Mouse (Mus musculus) embryonic facial prominence, embryonic 14.5 days (tissue): Measurements from ENCODE around the gene Prkn. TPM values are rescaled to one million over a fixed set of nuclear protein-coding genes. Genes with fewer than 3 reads are reported as not detected.
A peak's percentile ranks its signal among the peaks of the same experiment; 100 is the strongest.

Source experiments
- ATAC-seq: fragments of 200-750 bp; cut with Nextera tagmentation; 2 replicates; pipeline ENCODE4 v1.8.0; 2017; ENCODE audit warnings: low read depth, moderate number of reproducible peaks, moderate TSS enrichment
- DNase-seq: peaks from one replicate; pipeline ENCODE4 v3.0.0-alpha.2; 2015; ENCODE audit warnings: low spot score
- H3K27ac ChIP-seq: fragments of 300-500 bp; sonication (generic); replicated peaks from 2 replicates; pipeline ENCODE4 v1.5.1; 2014; ENCODE audit warnings: low read depth, mild to moderate bottlenecking, low read length, moderate library complexity
- H3K27me3 ChIP-seq: fragments of 300-500 bp; sonication (generic); replicated peaks from 2 replicates; pipeline ENCODE4 v1.6.1; 2014; ENCODE audit warnings: low read length; ENCODE audit not compliant: control insufficient read depth, insufficient read depth
- H3K36me3 ChIP-seq: fragments of 300-500 bp; sonication (generic); 2 replicates; pipeline ENCODE4 v1.6.1; 2014; ENCODE audit warnings: low read length, mixed read lengths; ENCODE audit not compliant: control insufficient read depth, insufficient read depth
- H3K4me1 ChIP-seq: fragments of 300-500 bp; sonication (generic); 2 replicates; pipeline ENCODE4 v1.6.1; 2014; ENCODE audit warnings: antibody characterized with exemption, low read length; ENCODE audit not compliant: control insufficient read depth, insufficient read depth
- H3K4me2 ChIP-seq: fragments of 300-500 bp; sonication (generic); 2 replicates; pipeline ENCODE4 v1.6.1; 2014; ENCODE audit warnings: low read depth, mild to moderate bottlenecking, low read length, moderate library complexity, mixed read lengths
- H3K4me3 ChIP-seq: fragments of 300-500 bp; sonication (generic); 2 replicates; pipeline ENCODE4 v1.5.1; 2014; ENCODE audit warnings: low read depth, mild to moderate bottlenecking, low read length
- H3K9ac ChIP-seq: fragments of 300-500 bp; sonication (generic); 2 replicates; pipeline ENCODE4 v1.6.1; 2014; ENCODE audit warnings: low read depth, mild to moderate bottlenecking, low read length, moderate library complexity, mixed read lengths
- H3K9me3 ChIP-seq: fragments of 300-500 bp; sonication (generic); 2 replicates; pipeline ENCODE4 v1.6.1; 2016; ENCODE audit warnings: low read length; ENCODE audit not compliant: control insufficient read depth
- WGBS: fragments of 180-500 bp; shearing (Covaris S2); extraction: QIAGEN DNeasy Blood & Tissue Kit; methylation state at CpG from one replicate; pipeline ENCODE4 v1.1.7; 2014; 5-methylcytosine and 5-hydroxymethylcytosine counted together
- polyA plus RNA-seq: library from polyadenylated mRNA; unstranded; fragments of >200 nt; fragmentation: Nextera tagmentation; extraction: Ambion mirVana; gene quantifications from 2 replicates; pipeline ENCODE4 v1.2.1, GENCODE M21; 2014

Prkn gene
- polyA plus RNA-seq, 1 experiment from 2014 or later = 2.9 TPM

GRCm38 (mm10) chr17:11086492-11086891 lies 246.3 kb downstream of the Prkn start:
- no peak for ATAC-seq
- H3K27me3 ChIP-seq = no peaks in the 10 kb centered on the region
- H3K9ac ChIP-seq = no peak overlapping the region
- H3K4me1 ChIP-seq = peaks cover 9% of the 10 kb centered on the region
- DNase-seq = no peak
- no peak overlapping the region for H3K4me2 ChIP-seq
- 43% methylated on average over 1 of the region's 1 CpGs for WGBS
- no peaks in the 10 kb centered on the region for H3K9me3 ChIP-seq
- no peak overlapping the region for H3K4me3 ChIP-seq
- no peak overlapping the region for H3K27ac ChIP-seq
- no peaks in the 10 kb centered on the region for H3K36me3 ChIP-seq

GRCm38 (mm10) chr17:11087088-11087487 lies 246.9 kb downstream of the Prkn start:
- Histone ChIP-seq H3K9me3 (no peaks in the 10 kb centered on the region), H3K36me3 (no peaks in the 10 kb centered on the region), H3K4me1 (peaks cover 9% of the 10 kb centered on the region), H3K27ac (no peak overlapping the region), H3K4me3 (no peak overlapping the region), H3K27me3 (no peaks in the 10 kb centered on the region), H3K4me2 (no peak overlapping the region), H3K9ac (no peak overlapping the region)
- ATAC-seq (no peak; the same call in 1 of the 2 replicates), DNase-seq (peak; percentile 84)
- WGBS = 36% methylated on average over 5 of the region's 5 CpGs

- peak; percentile 77; the same call in 1 of the 2 replicates for ATAC-seq
Measured at GRCm38 (mm10) chr17:11087823-11088222, 247.6 kb downstream of the Prkn start.

GRCm38 (mm10) chr17:11089361-11089760 lies 249.2 kb downstream of the Prkn start:
- WGBS = 69% methylated on average over 6 of the region's 6 CpGs
- H3K4me3 ChIP-seq = no peak overlapping the region
- H3K4me1 ChIP-seq = peaks cover 12% of the 10 kb centered on the region
- H3K9me3 ChIP-seq = no peaks in the 10 kb centered on the region
- no peaks in the 10 kb centered on the region for H3K27me3 ChIP-seq
- DNase-seq = no peak
- H3K27ac ChIP-seq = no peak overlapping the region
- ATAC-seq = no peak
- no peak overlapping the region for H3K4me2 ChIP-seq
- H3K36me3 ChIP-seq = no peaks in the 10 kb centered on the region
- no peak overlapping the region for H3K9ac ChIP-seq

More at GRCm38 (mm10) chr17:11087823-11088222, 247.6 kb downstream of the Prkn start:
- Histone ChIP-seq H3K27ac (no peak overlapping the region), H3K36me3 (no peaks in the 10 kb centered on the region), H3K9ac (no peak overlapping the region), H3K9me3 (no peaks in the 10 kb centered on the region), H3K4me3 (no peak overlapping the region), H3K4me2 (0 out of 2 replicates have a peak overlapping the region, but pooled peaks have one; percentile 3), H3K4me1 (peaks cover 9% of the 10 kb centered on the region), H3K27me3 (no peaks in the 10 kb centered on the region)
- WGBS = 27% methylated on average over 8 of the region's 8 CpGs
- peak; percentile 59 for DNase-seq

GRCm38 (mm10) chr17:11092900-11093299 lies 252.7 kb downstream of the Prkn start:
- Histone ChIP-seq H3K27ac (no peak overlapping the region), H3K36me3 (no peaks in the 10 kb centered on the region), H3K4me2 (no peak overlapping the region), H3K9ac (no peak overlapping the region), H3K4me1 (0 out of 2 replicates have a peak, but pooled peaks cover 3% of the 10 kb centered on the region), H3K9me3 (0 out of 2 replicates have a peak, but pooled peaks cover 7% of the 10 kb centered on the region), H3K4me3 (no peak overlapping the region), H3K27me3 (no peaks in the 10 kb centered on the region)
- peak; percentile 78 for DNase-seq
- ATAC-seq = peak; percentile 82; the same call in 1 of the 2 replicates
- 17% methylated on average over 6 of the region's 6 CpGs for WGBS

GRCm38 (mm10) chr17:11093321-11093720 lies 253.1 kb downstream of the Prkn start:
- Histone ChIP-seq H3K4me2 (no peak overlapping the region), H3K27ac (no peak overlapping the region), H3K9me3 (0 out of 2 replicates have a peak, but pooled peaks cover 7% of the 10 kb centered on the region), H3K27me3 (no peaks in the 10 kb centered on the region), H3K4me3 (no peak overlapping the region), H3K9ac (no peak overlapping the region), H3K36me3 (no peaks in the 10 kb centered on the region), H3K4me1 (0 out of 2 replicates have a peak, but pooled peaks cover 3% of the 10 kb centered on the region)
- 45% methylated on average over 3 of the region's 3 CpGs for whole genome bisulfite sequencing
- peak; percentile 4; the same call in 1 of the 2 replicates for ATAC-seq
- no peak for DNase-seq

GRCm38 (mm10) chr17:11107007-11107406 lies 266.8 kb downstream of the Prkn start:
- DNase-seq = no peak
- Histone ChIP-seq H3K27me3 (no peaks in the 10 kb centered on the region), H3K36me3 (no peaks in the 10 kb centered on the region), H3K4me1 (no peaks in the 10 kb centered on the region), H3K4me3 (no peak overlapping the region), H3K4me2 (no peak overlapping the region), H3K9ac (no peak overlapping the region), H3K9me3 (no peaks in the 10 kb centered on the region), H3K27ac (no peak overlapping the region)
- 86% methylated on average over 3 of the region's 3 CpGs for WGBS
- no peak for ATAC-seq

- no peak overlapping the region for H3K4me2 ChIP-seq
- no peaks in the 10 kb centered on the region for H3K27me3 ChIP-seq
- H3K4me1 ChIP-seq = no peaks in the 10 kb centered on the region
- no peak overlapping the region for H3K4me3 ChIP-seq
- WGBS = 46% methylated on average over 2 of the region's 2 CpGs
- no peaks in the 10 kb centered on the region for H3K9me3 ChIP-seq
- ATAC-seq (no peak), DNase-seq (no peak)
- no peak overlapping the region for H3K9ac ChIP-seq
- no peaks in the 10 kb centered on the region for H3K36me3 ChIP-seq
- no peak overlapping the region for H3K27ac ChIP-seq
Measured at GRCm38 (mm10) chr17:11107916-11108315, 267.7 kb downstream of the Prkn start.

- Histone ChIP-seq H3K27ac (no peak overlapping the region), H3K9ac (no peak overlapping the region), H3K4me1 (no peaks in the 10 kb centered on the region), H3K27me3 (no peaks in the 10 kb centered on the region), H3K36me3 (no peaks in the 10 kb centered on the region), H3K4me3 (no peak overlapping the region), H3K9me3 (no peaks in the 10 kb centered on the region), H3K4me2 (no peak overlapping the region)
- ATAC-seq (no peak), DNase-seq (no peak)
- WGBS = 75% methylated on average over 10 of the region's 10 CpGs
Measured at GRCm38 (mm10) chr17:11117508-11117907, 277.3 kb downstream of the Prkn start.
